Mouse (Mus musculus) neural tube, embryonic 10.5 days (tissue): ENCODE results near the gene Metap1.
A peak's percentile ranks its signal among the peaks of the same experiment; 100 is the strongest.

Source experiments
- DNase-seq: peaks from one replicate; pipeline ENCODE4 v3.0.0-alpha.2; 2017; ENCODE audit warnings: low spot score; ENCODE audit errors: extremely low spot score

The Metap1 gene

DNA sequence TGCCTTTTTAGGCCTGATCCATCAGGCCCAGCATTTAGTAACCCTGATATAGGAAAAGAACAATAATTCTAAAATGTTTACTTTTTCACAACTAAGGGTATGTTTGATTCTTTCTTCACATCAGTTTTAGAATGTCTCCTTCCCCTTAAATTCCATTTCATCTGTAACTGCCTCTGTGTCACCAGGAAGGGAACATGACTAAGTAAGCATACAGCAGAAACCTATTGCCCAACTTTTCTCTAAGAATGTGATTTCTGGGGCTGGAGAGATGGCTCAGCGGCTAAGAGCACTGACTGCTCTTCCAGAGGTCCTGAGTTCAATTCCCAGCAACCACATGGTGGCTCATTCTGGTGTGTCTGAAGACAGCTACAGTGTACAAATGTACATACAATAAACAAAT lies 35.1 kb downstream of the Metap1 start:
- DNase-seq: no peak

DNA sequence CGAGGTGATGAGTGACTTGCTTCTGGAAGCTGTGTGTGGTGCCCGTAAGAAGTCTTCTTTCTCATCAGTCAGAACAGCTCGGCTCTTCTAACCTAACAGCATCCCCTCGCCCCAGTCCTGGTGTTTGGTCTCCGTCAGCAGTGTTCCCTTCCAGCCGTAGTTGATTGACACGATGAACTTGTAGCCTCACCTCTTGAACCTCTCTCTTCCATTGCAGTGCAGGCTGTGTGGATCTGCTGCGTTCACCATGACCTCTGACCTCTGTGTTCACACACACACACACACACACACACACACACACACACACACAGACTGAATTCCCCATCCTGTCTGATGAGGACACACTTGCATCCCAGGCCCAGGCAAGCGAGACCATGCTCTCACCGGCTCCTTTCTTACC lies 37.1 kb downstream of the Metap1 start:
- DNase-seq: no peak

DNA sequence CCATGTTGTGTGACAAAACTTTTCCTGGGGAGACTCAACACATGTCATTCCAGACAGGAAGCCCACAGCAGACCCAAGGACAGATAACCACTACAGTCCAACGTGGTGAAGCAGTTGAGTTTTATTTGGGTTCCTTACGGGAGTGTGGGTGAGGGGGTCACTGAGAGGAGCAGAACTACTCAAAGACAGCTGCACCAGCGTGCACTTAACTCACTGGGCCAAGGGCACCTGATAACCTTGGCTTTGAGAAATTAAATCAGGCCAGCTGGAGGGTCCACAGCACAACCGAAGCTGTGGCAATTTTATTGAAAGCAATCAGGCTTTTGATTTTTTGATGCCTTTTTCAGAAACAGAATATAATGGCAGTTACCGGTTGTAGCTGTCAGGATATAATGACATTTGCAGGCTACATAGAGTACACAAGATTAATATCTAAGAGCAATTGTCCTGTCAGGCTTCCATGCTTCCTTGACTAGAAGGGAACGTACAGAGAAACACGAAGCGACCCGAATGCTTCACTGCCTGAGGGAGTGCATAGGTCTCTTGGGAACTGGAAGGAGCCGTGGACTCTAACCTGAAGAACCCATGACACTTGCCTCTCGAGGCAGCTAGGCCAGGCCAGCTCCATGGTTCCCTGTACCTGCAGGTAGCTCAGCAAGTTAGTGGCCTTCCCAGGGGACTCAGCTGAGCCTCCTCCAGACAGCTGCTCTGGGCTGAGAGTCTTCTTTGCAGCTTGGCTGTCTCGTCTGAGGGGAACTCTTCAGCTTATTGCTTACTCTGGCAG lies 41.0 kb downstream of the Metap1 start:
- no peak for DNase-seq

DNA sequence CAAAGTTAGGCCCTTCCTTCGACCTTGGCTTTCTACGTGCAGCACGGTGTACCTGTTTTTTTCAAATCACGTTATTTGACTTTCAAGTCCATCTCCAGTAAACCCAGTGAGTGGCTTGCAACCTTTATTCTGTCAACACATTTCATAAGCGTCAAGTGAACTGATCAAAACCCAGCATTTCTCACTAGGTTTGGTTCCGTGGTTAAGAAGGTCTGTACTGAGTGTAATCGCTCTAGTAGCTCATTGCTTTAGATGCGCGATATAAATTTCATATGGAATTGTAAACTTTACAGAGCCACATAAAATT lies 45.9 kb downstream of the Metap1 start:
- DNase-seq: no peak

DNA sequence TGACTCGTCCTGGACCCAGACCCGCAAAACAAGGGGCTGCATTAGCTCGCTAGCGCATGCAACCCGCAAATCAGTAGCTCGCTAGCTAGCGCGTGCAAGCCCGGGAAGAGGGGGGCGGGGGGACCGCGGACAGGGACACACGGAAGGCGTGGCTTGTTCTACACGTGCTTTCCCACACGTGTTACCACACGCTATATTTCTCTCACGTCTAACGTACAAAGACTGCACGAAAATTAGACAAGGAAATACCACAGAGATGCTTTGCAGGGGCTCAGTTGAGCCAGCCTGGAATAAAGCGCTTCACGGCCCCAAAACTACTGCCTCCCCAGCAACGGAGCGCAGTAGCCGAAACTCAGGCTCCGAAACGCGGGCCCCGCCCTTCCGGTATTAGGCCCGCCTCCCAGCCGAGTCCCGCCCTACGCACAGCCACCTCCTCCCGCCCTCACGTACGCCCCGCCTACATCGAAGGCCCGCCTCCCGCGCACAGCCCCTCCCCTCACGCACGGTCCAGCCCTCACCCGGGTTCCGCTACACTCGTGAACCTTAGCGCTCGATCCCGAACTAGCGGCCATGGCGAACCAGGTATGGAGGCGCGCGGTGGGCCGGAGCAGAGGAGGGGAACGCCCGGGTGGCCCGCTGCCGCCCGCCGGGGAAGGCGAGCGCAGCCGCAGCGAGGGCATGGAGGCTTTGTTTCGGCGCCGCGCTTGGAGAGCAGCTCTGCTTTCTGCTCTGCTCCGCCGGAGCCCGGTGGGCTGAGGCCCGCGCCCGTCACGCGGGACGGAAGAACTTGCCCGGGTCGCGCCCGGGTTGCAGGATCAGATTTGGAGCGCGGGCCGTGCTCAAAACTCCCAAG lies 46.5 kb downstream of the Metap1 start, which contains the start of gene Adh5:
TSS of gene Adh5 (plus strand) at position 482 of the 853 bp plus-strand sequence.
- peak; percentile 95 for DNase-seq

DNA sequence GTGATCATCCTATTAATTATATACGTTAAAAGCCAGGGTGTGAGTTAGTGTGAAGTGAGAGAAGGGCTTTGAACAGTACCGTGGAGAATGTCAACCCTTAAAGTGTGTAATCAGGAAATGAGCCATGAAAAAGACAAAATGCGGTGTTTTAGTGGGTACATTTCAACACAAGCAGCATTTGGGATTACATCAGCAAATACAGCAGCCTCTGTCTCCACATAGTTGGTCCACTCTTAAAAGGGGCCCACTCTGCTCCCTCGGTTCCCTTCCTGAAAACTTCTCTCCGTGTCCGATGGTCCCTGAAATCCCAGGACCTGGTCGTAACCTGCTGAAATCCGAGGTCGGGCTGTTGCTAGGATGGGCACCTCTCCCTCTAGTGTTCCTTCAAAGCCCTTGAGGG lies 47.1 kb downstream of the Metap1 start:
- DNase-seq: no peak

DNA sequence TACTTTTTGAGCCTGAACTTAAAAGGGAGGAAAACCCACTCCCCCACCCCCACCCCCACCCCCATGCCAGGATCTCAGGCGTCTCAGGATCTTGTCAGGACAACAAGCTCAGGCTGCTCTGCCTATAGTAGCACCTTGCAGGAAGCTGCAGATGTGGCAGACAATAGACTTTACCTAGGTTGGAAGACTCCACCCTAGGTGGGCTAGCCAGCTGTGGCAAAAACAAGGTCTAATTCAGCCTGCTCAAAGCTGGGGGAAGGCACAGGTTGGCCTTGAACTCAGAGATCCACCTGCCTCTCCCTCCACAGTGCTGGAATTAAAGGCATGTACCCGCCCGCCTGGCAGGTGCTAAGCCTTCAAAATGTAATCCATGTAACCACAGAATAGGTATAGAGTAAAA lies 50.6 kb downstream of the Metap1 start:
- DNase-seq: no peak

DNA sequence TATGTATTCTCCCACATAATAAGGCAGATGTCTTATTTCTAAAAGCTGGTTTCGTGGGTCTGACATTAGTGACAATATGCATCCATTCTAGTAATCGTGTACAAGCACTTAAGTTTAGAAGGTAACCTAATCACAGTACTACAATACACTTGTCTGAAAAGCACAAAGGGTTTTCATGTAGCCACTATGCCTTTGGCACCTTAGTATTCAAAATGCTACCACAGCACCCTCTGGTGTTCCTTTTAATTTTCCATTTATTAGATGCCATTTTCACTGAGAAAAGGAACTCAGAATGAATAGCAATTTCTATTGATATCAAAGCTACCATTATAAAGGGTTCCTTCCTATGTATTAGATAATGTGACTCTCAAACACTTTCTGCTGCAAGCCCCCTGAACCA lies 57.5 kb downstream of the Metap1 start:
- DNase-seq: no peak

DNA sequence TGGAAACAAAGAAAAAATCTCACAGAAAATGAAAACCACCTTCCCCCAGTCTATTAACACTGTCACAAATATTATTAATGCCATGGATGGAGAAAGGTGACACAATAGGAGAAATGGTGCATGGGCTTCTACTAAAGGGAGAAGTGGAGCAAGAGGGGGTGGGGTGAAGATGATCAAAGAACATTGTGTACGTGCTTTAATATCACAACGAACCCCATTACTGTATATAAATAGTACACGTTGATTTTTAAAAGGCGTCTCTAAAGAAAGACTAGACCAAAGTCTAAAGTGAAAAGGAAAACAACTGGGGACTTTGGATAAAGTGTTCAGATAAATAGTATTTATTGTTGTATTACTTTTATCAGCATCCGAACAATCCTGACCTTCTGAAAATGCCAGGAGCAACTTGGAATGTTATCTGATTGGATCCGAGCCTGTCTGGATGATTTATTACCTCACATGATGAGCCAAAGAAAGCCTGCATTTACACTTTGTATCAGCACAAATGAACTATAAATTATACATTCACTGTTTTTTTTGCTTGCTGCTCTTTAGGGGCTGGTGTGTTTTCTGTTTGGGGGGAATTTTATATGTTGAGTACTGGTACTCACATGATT lies 58.8 kb downstream of the Metap1 start:
- DNase-seq: no peak

DNA sequence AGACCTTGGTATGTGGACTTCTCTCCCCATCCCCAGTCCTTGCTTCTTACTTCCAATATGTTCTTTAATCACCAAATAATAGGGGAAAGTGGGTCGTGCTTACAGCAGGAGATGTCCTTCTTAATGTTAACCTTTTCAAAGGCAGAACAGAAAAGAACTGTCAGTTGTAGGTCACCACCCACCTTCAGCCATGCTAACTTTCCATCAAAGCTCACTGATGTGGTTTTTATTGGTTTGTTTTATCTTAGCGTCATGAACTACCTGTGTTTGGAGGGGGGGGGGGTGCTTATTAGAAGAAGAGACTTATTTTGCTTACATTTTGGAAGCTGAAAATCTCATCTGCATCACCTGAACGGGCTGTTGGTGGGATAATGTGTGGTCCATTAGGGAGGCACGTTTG lies 65.1 kb downstream of the Metap1 start:
- DNase-seq: no peak

DNA sequence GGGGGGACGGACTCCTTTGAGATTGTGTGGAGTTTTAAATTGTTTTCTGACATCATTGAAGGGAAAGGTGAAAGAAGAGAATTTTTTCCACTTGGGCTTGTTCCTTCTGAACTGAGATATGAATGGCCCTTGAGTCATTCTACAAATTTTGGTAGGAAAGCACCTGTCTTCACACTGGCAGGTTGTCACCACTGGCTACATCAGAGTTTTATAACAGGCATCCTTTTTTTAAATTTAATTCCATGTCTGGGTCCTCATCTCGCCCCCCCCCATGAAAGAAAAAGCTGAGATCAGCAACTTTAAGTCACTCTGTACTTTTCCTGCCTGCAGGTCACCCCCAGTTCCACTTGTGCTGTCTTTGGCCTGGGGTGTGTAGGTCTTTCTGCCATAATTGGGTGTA lies 65.7 kb downstream of the Metap1 start:
- DNase-seq: no peak

DNA sequence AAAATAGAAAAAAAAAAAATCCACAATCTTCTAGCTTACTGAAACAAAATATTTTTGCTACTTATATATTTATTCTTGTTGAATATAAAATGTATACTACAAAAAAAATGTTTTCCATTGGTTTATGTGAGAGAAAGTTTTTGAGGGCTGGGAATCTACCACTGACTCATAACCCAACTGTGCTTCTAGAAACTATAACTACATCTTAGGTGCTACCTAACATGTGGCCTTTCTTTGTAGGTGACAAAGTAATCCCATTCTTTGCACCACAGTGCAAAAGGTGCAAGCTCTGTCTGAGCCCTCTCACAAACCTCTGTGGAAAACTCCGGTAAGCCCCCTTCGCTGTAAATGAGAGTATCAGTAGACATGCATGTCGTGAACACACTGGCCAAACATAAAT lies 68.9 kb downstream of the Metap1 start:
- no peak for DNase-seq

DNA sequence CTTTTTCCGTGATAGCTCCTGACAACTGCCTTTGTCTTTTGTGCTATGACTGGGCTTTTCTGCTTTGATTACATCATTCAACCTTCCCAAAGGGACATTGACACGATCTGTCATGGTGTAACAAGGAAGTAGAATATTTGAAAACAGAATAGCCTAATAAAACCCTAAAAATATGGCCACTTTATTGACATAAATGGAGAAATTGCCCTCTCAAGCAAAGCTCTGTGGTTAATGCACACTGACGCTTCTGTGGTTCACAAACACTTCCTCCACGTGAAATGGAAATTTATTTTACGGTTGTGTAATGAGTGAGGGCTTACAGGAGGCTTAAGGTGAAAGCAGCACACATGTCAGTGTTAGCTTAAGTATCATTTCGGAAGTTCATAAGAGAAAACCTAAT lies 69.9 kb downstream of the Metap1 start:
- DNase-seq: no peak

DNA sequence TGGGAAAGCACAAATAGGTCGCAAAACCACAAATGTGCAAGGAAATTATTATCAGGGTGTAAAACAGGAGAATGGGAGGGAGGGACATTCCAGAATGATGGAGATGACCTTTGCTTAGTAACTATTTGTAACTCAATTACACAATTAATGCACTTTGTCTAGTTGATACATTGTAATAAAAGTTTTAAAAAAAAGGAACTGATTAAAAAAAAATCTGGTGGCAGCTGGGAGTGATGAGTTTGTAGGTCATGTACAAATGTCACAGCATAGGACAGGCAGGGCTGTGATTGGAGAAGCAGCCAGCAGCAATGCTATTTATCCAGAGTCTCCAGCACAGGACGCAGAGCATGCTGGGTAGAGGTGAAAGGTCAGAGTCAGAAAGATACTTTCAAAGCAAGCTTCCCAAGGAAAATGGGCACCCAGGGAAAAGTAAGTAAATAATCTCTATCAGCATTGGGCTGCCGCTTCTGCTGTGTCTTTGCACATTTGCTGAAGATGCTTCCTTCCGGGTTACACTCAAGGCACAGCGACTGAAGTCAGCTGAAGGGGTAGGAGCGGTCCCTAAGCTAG lies 74.1 kb downstream of the Metap1 start, which contains the start of gene Adh4:
TSS of gene Adh4 (plus strand) at position 346 of the 570 bp plus-strand sequence.
- DNase-seq: peak; percentile 20

DNA sequence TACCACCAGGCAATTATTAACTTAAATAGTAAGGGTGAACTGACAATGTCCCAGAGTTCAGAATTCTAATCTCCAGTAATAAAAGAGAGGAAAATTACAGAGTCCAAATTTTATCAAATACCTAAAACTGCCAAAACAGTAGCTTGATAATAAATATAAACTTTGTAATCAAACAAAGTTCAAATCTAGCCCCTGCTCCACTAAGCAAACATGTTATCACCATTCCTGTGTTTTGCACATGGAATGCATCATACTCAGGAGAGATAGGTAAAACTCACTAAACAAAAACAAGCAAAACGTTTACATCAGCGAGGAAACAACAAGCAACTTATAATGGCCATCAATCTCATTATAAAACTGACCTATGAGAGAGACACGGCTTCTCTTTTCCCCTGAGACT lies 79.1 kb downstream of the Metap1 start:
- DNase-seq: no peak

DNA sequence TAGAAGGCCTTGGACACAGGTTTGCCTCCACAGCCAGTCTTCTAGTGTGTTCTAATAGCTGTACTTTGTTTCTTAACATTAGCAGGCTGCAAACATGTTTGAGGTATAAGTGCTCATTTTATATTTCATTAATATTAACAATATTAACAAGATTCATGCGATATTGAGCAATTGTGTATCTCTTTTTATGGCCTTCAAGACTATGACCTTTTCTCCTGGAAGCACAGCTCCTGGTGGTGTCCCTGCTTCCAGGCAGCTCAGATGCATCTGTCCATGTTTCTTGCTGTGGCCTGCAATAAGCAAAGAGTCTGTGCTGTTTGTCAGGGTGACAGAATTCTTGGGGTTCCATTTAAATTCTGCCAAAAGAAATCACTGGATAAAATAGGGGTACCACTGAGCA lies 79.7 kb downstream of the Metap1 start:
- DNase-seq: no peak
